Mouse (Mus musculus): ENCODE measurements around the gene AC124108.1. TPM values are rescaled to one million over a fixed set of nuclear protein-coding genes. Genes with fewer than 3 reads are reported as not detected.

AC124108.1 gene
- polyA plus RNA-seq, 1 experiment from 2014 or later: 1.6 TPM

GRCm38 (mm10) chr1:132195100-132195499 lies 3.8 kb downstream of the AC124108.1 start:
- ATAC-seq (ENCODE audit: low FRiP score): no peak
- no peaks in the 10 kb centered on the region for H3K9me3 ChIP-seq (replicated peaks)
- WGBS: 48% methylated on average over 9 of the region's 9 CpGs
- no peak overlapping the region for H3K4me3 ChIP-seq (replicated peaks)
- peaks cover 94% of the 10 kb centered on the region for H3K4me1 ChIP-seq
- H3K27ac ChIP-seq (replicated peaks): no peak overlapping the region
- H3K9ac ChIP-seq (replicated peaks): peak overlapping the region; percentile 32; the same call in 1 of the 2 replicates
- H3K27me3 ChIP-seq (replicated peaks): no peaks in the 10 kb centered on the region
- peak overlapping the region; percentile 68 for H3K4me2 ChIP-seq
- no peaks in the 10 kb centered on the region for H3K36me3 ChIP-seq

- Histone ChIP-seq H3K4me3 (replicated peaks) (no peak overlapping the region), H3K4me2 (peak overlapping the region; percentile 68), H3K4me1 (peaks cover 97% of the 10 kb centered on the region), H3K36me3 (no peaks in the 10 kb centered on the region), H3K27me3 (replicated peaks) (no peaks in the 10 kb centered on the region), H3K9me3 (replicated peaks) (no peaks in the 10 kb centered on the region), H3K9ac (replicated peaks) (0 out of 2 replicates have a peak overlapping the region, but pooled peaks have one; percentile 6), H3K27ac (replicated peaks) (no peak overlapping the region)
- no peak for ATAC-seq (ENCODE audit: low FRiP score)
- 37% methylated on average over 5 of the region's 5 CpGs for WGBS
These were observed 4.4 kb downstream of the AC124108.1 start for GRCm38 (mm10) chr1:132195681-132196080.

GRCm38 (mm10) chr1:132196337-132196736 lies 5.1 kb downstream of the AC124108.1 start:
- no peak overlapping the region for H3K27ac ChIP-seq (replicated peaks)
- peak overlapping the region; percentile 68 for H3K4me2 ChIP-seq
- 13% methylated on average over 7 of the region's 7 CpGs for WGBS
- H3K4me3 ChIP-seq (replicated peaks): no peak overlapping the region
- H3K9ac ChIP-seq (replicated peaks): no peak overlapping the region
- H3K4me1 ChIP-seq: peaks cover 97% of the 10 kb centered on the region
- no peaks in the 10 kb centered on the region for H3K36me3 ChIP-seq
- ATAC-seq (ENCODE audit: low FRiP score): no peak
- no peaks in the 10 kb centered on the region for H3K9me3 ChIP-seq (replicated peaks)
- H3K27me3 ChIP-seq (replicated peaks): no peaks in the 10 kb centered on the region

- Histone ChIP-seq H3K27ac (replicated peaks) (no peak overlapping the region), H3K9ac (replicated peaks) (no peak overlapping the region), H3K4me2 (peak overlapping the region; percentile 33), H3K9me3 (replicated peaks) (no peaks in the 10 kb centered on the region), H3K27me3 (replicated peaks) (no peaks in the 10 kb centered on the region), H3K4me3 (replicated peaks) (no peak overlapping the region), H3K36me3 (no peaks in the 10 kb centered on the region), H3K4me1 (peaks cover 97% of the 10 kb centered on the region)
- ATAC-seq (ENCODE audit: low FRiP score): no peak
- 5% methylated on average over 9 of the region's 9 CpGs for WGBS
These were observed 6.4 kb downstream of the AC124108.1 start for GRCm38 (mm10) chr1:132197666-132198065.

GRCm38 (mm10) chr1:132198401-132199071 lies 7.3 kb downstream of the AC124108.1 start:
- Histone ChIP-seq H3K27me3 (replicated peaks) (no peaks in the 10 kb centered on the region), H3K9me3 (replicated peaks) (no peaks in the 10 kb centered on the region), H3K4me2 (no peak overlapping the region), H3K9ac (replicated peaks) (no peak overlapping the region), H3K27ac (replicated peaks) (no peak overlapping the region; the same call in 1 of the 2 replicates), H3K4me3 (replicated peaks) (no peak overlapping the region), H3K4me1 (peaks cover 94% of the 10 kb centered on the region), H3K36me3 (no peaks in the 10 kb centered on the region)
- no peak for ATAC-seq (ENCODE audit: low FRiP score)
- 69% methylated on average over 16 of the region's 16 CpGs for WGBS

GRCm38 (mm10) chr1:132199244-132199643 lies 8.0 kb downstream of the AC124108.1 start:
- Histone ChIP-seq H3K4me1 (peaks cover 87% of the 10 kb centered on the region), H3K4me3 (replicated peaks) (no peak overlapping the region), H3K36me3 (0 out of 2 replicates have a peak, but pooled peaks cover under 1% of the 10 kb centered on the region), H3K4me2 (no peak overlapping the region), H3K9me3 (replicated peaks) (no peaks in the 10 kb centered on the region), H3K9ac (replicated peaks) (no peak overlapping the region), H3K27me3 (replicated peaks) (no peaks in the 10 kb centered on the region), H3K27ac (replicated peaks) (no peak overlapping the region)
- ATAC-seq (ENCODE audit: low FRiP score): no peak
- 72% methylated on average over 6 of the region's 6 CpGs for WGBS

GRCm38 (mm10) chr1:132199934-132200333 lies 8.7 kb downstream of the AC124108.1 start:
- no peaks in the 10 kb centered on the region for H3K27me3 ChIP-seq (replicated peaks)
- 0 out of 2 replicates have a peak overlapping the region, but pooled peaks have one; percentile 4 for H3K4me3 ChIP-seq (replicated peaks)
- no peaks in the 10 kb centered on the region for H3K9me3 ChIP-seq (replicated peaks)
- peak overlapping the region; percentile 46 for H3K4me2 ChIP-seq
- peaks cover 7% of the 10 kb centered on the region; the same call in 1 of the 2 replicates for H3K36me3 ChIP-seq
- H3K4me1 ChIP-seq: peaks cover 80% of the 10 kb centered on the region
- H3K9ac ChIP-seq (replicated peaks): peak overlapping the region; percentile 20; the same call in 1 of the 2 replicates
- WGBS: 14% methylated on average over 12 of the region's 12 CpGs
- no peak for ATAC-seq (ENCODE audit: low FRiP score)
- peak overlapping the region; percentile 30; the same call in 1 of the 2 replicates for H3K27ac ChIP-seq (replicated peaks)

- H3K4me2 ChIP-seq: peak overlapping the region; percentile 46
- H3K36me3 ChIP-seq: peaks cover 7% of the 10 kb centered on the region; the same call in 1 of the 2 replicates
- peaks cover 71% of the 10 kb centered on the region for H3K4me1 ChIP-seq
- peak; percentile 76 for ATAC-seq (ENCODE audit: low FRiP score)
- H3K27me3 ChIP-seq (replicated peaks): no peaks in the 10 kb centered on the region
- no peaks in the 10 kb centered on the region for H3K9me3 ChIP-seq (replicated peaks)
- peak overlapping the region; percentile 30; the same call in 1 of the 2 replicates for H3K27ac ChIP-seq (replicated peaks)
- WGBS: 13% methylated on average over 11 of the region's 11 CpGs
- peak overlapping the region; percentile 32 for H3K4me3 ChIP-seq (replicated peaks)
- H3K9ac ChIP-seq (replicated peaks): peak overlapping the region; percentile 43
These were observed 9.6 kb downstream of the AC124108.1 start for GRCm38 (mm10) chr1:132200562-132201510.

- H3K4me1 ChIP-seq: peaks cover 71% of the 10 kb centered on the region
- H3K27me3 ChIP-seq (replicated peaks): no peaks in the 10 kb centered on the region
- ATAC-seq (ENCODE audit: low FRiP score): no peak
- H3K4me2 ChIP-seq: peak overlapping the region; percentile 46
- peaks cover 7% of the 10 kb centered on the region; the same call in 1 of the 2 replicates for H3K36me3 ChIP-seq
- 23% methylated on average over 4 of the region's 4 CpGs for whole genome bisulfite sequencing
- no peaks in the 10 kb centered on the region for H3K9me3 ChIP-seq (replicated peaks)
- peak overlapping the region; percentile 32; the same call in 1 of the 2 replicates for H3K4me3 ChIP-seq (replicated peaks)
- H3K9ac ChIP-seq (replicated peaks): no peak overlapping the region
- no peak overlapping the region for H3K27ac ChIP-seq (replicated peaks)
These were observed 10.2 kb downstream of the AC124108.1 start for GRCm38 (mm10) chr1:132201511-132201860.

GRCm38 (mm10) chr1:132201936-132202335 lies 10.7 kb downstream of the AC124108.1 start:
- H3K4me2 ChIP-seq: no peak overlapping the region
- no peak overlapping the region for H3K4me3 ChIP-seq (replicated peaks)
- ATAC-seq (ENCODE audit: low FRiP score): no peak
- no peak overlapping the region for H3K27ac ChIP-seq (replicated peaks)
- H3K27me3 ChIP-seq (replicated peaks): no peaks in the 10 kb centered on the region
- WGBS: 57% methylated on average over 2 of the region's 2 CpGs
- peaks cover 7% of the 10 kb centered on the region; the same call in 1 of the 2 replicates for H3K36me3 ChIP-seq
- H3K9ac ChIP-seq (replicated peaks): no peak overlapping the region
- peaks cover 67% of the 10 kb centered on the region for H3K4me1 ChIP-seq
- no peaks in the 10 kb centered on the region for H3K9me3 ChIP-seq (replicated peaks)

GRCm38 (mm10) chr1:132202771-132203170 lies 11.5 kb downstream of the AC124108.1 start:
- no peak overlapping the region for H3K4me3 ChIP-seq (replicated peaks)
- no peak overlapping the region for H3K4me2 ChIP-seq
- no peak overlapping the region for H3K9ac ChIP-seq (replicated peaks)
- no peak for ATAC-seq (ENCODE audit: low FRiP score)
- H3K27me3 ChIP-seq (replicated peaks): no peaks in the 10 kb centered on the region
- peaks cover 7% of the 10 kb centered on the region; the same call in 1 of the 2 replicates for H3K36me3 ChIP-seq
- H3K9me3 ChIP-seq (replicated peaks): no peaks in the 10 kb centered on the region
- no peak overlapping the region for H3K27ac ChIP-seq (replicated peaks)
- 95% methylated on average over 5 of the region's 5 CpGs for WGBS
- peaks cover 64% of the 10 kb centered on the region for H3K4me1 ChIP-seq

Measured in neural tube, embryonic 15.5 days (tissue).